Mouse (Mus musculus) liver, embryonic 14.5 days (tissue): ENCODE data around the gene Cd244a.

Source experiments
- CTCF ChIP-seq: IDR thresholded peaks from 2 replicates; pipeline ENCODE4 v1.5.1; 2016; ENCODE audit warnings: antibody characterized with exemption, low read depth, control low read depth
- EP300 ChIP-seq: IDR thresholded peaks from 2 replicates; pipeline ENCODE4 v1.6.1; 2016; ENCODE audit warnings: antibody characterized with exemption, low read depth

- TF ChIP-seq CTCF = no peak
- TF ChIP-seq EP300 = no peak
Observed at GRCm38 (mm10) chr1:171540694-171541093, 18.3 kb upstream of the Cd244a start.
